Mouse (Mus musculus) heart, embryonic 14.5 days (tissue): Measurements from ENCODE around the gene C1d. TPM values are rescaled to one million over a fixed set of nuclear protein-coding genes. Genes with fewer than 3 reads are reported as not detected.

Experiments used
- ATAC-seq: fragments of 200-750 bp; cut with Nextera tagmentation; 2 replicates; pipeline ENCODE4 v1.8.0; 2017; ENCODE audit warnings: low read depth, moderate TSS enrichment; ENCODE audit not compliant: insufficient number of reproducible peaks, insufficient read depth, low FRiP score
- H3K27ac ChIP-seq, 2 experiments: fragments of 200-500 bp in 1 of 2; fragments of 300-500 bp in 1 of 2; sonication (generic) in 1 of 2; replicated peaks in 1 of 2; 2 replicates each; pipeline ENCODE4 v1.5.1; 2012 to 2014; ENCODE audit warnings: low read depth in 2 of 2, low read length in 2 of 2, control low read depth in 1 of 2, mild to moderate bottlenecking in 1 of 2, mixed read lengths in 1 of 2; ENCODE audit not compliant: control insufficient read depth in 1 of 2, insufficient read depth in 1 of 2
- H3K27me3 ChIP-seq: fragments of 300-500 bp; sonication (generic); 2 replicates; pipeline ENCODE4 v1.6.1; 2014; ENCODE audit warnings: mild to moderate bottlenecking, low read length, control low read depth; ENCODE audit not compliant: control insufficient read depth, insufficient read depth
- H3K36me3 ChIP-seq: fragments of 300-500 bp; sonication (generic); 2 replicates; pipeline ENCODE4 v1.6.1; 2014; ENCODE audit warnings: mild to moderate bottlenecking, control low read depth, low read length, mixed read lengths; ENCODE audit not compliant: control insufficient read depth, insufficient read depth
- H3K4me1 ChIP-seq, 2 experiments: fragments of 200-500 bp in 1 of 2; fragments of 300-500 bp in 1 of 2; sonication (generic) in 1 of 2; 2 replicates each; pipeline ENCODE4 v1.6.1; 2012 to 2014; ENCODE audit warnings: low read length in 2 of 2, control low read depth in 1 of 2, mixed read lengths in 1 of 2; ENCODE audit not compliant: control insufficient read depth in 2 of 2, insufficient read depth in 2 of 2
- H3K4me2 ChIP-seq: fragments of 300-500 bp; sonication (generic); 2 replicates; pipeline ENCODE4 v1.6.1; 2014; ENCODE audit warnings: mild to moderate bottlenecking, low read length
- H3K4me3 ChIP-seq, 2 experiments: fragments of 200-500 bp in 1 of 2; fragments of 300-500 bp in 1 of 2; sonication (generic) in 1 of 2; 2 replicates each; pipeline ENCODE4 v1.5.1; 2012 to 2014; ENCODE audit warnings: low read length in 2 of 2, mild to moderate bottlenecking in 2 of 2, control low read depth in 1 of 2, low read depth in 1 of 2, moderate library complexity in 1 of 2; ENCODE audit not compliant: control insufficient read depth in 1 of 2, insufficient read depth in 1 of 2
- H3K9ac ChIP-seq: fragments of 300-500 bp; sonication (generic); 2 replicates; pipeline ENCODE4 v1.6.1; 2014; ENCODE audit warnings: mild to moderate bottlenecking, low read length
- H3K9me3 ChIP-seq: fragments of 300-500 bp; sonication (generic); 2 replicates; pipeline ENCODE4 v1.6.1; 2016; ENCODE audit warnings: low read length, control low read depth; ENCODE audit not compliant: control insufficient read depth
- WGBS: fragments of 180-500 bp; shearing (Covaris S2); extraction: QIAGEN DNeasy Blood & Tissue Kit; methylation state at CpG from one replicate; pipeline ENCODE4 v1.1.7; 2014; 5-methylcytosine and 5-hydroxymethylcytosine counted together
- polyA plus RNA-seq: library from polyadenylated mRNA; unstranded; fragments of >200 nt; fragmentation: Nextera tagmentation; extraction: Ambion mirVana; gene quantifications from 2 replicates; pipeline ENCODE4 v1.2.1, GENCODE M21; 2014

C1d gene
- polyA plus RNA-seq, 1 experiment from 2014 or later = 87.9 TPM

- WGBS = 64% methylated on average over 10 of the region's 10 CpGs
- H3K36me3 ChIP-seq = no peaks in the 10 kb centered on the region
- H3K4me2 ChIP-seq = no peak overlapping the region
- no peak for ATAC-seq
- no peaks in the 10 kb centered on the region for H3K9me3 ChIP-seq
- H3K27me3 ChIP-seq = no peaks in the 10 kb centered on the region
- H3K9ac ChIP-seq = no peak overlapping the region
- no peak overlapping the region for H3K27ac ChIP-seq
- no peaks in the 10 kb centered on the region for H3K4me1 ChIP-seq
- no peak overlapping the region for H3K4me3 ChIP-seq
Observed at GRCm38 (mm10) chr11:17284055-17284454, 26.7 kb downstream of the C1d start.

GRCm38 (mm10) chr11:17288884-17289283 is 31.5 kb downstream of the C1d start:
- H3K4me1 ChIP-seq = no peaks in the 10 kb centered on the region
- H3K36me3 ChIP-seq = no peaks in the 10 kb centered on the region
- no peaks in the 10 kb centered on the region for H3K9me3 ChIP-seq
- H3K9ac ChIP-seq = no peak overlapping the region
- no peaks in the 10 kb centered on the region for H3K27me3 ChIP-seq
- H3K27ac ChIP-seq = no peak overlapping the region
- ATAC-seq = no peak
- H3K4me2 ChIP-seq = no peak overlapping the region
- no peak overlapping the region for H3K4me3 ChIP-seq

- no peak; the same call in 1 of the 2 replicates for ATAC-seq
- no peak overlapping the region for H3K9ac ChIP-seq
- H3K9me3 ChIP-seq = no peaks in the 10 kb centered on the region
- H3K36me3 ChIP-seq = no peaks in the 10 kb centered on the region
- 57% methylated on average over 8 of the region's 8 CpGs for WGBS
- no peak overlapping the region for H3K27ac ChIP-seq
- no peaks in the 10 kb centered on the region for H3K27me3 ChIP-seq
- no peak overlapping the region for H3K4me2 ChIP-seq
- no peak overlapping the region for H3K4me3 ChIP-seq
- H3K4me1 ChIP-seq = peaks cover 0 to 3% of the 10 kb centered on the region in 2 experiments; a peak in 1 of 4 replicates
Observed at GRCm38 (mm10) chr11:17306007-17306891, 48.9 kb downstream of the C1d start.

GRCm38 (mm10) chr11:17307457-17307856 is 50.1 kb downstream of the C1d start:
- Histone ChIP-seq H3K4me2 (no peak overlapping the region), H3K4me3 (no peak overlapping the region), H3K4me1 (peaks cover 0 to 3% of the 10 kb centered on the region in 2 experiments; a peak in 1 of 4 replicates), H3K27me3 (no peaks in the 10 kb centered on the region), H3K36me3 (no peaks in the 10 kb centered on the region), H3K9me3 (no peaks in the 10 kb centered on the region), H3K27ac (no peak overlapping the region), H3K9ac (no peak overlapping the region)
- ATAC-seq = no peak

Other genes starting within 250 kb of the C1d start
- 11.6 and 12.7 TPM in 2 replicates for gene Cnrip1, start 206.0 kb upstream of the C1d start, polyA plus RNA-seq
- 2.6 and 4.6 TPM in 2 replicates for gene Plek, start 205.2 kb upstream of the C1d start, polyA plus RNA-seq
- 82.3 and 83.2 TPM in 2 replicates for gene Ppp3r1, start 98.3 kb upstream of the C1d start, polyA plus RNA-seq
- 18.0 and 20.4 TPM in 2 replicates for gene Wdr92, start 75.5 kb upstream of the C1d start, polyA plus RNA-seq
- 50.4 and 51.5 TPM in 2 replicates for gene Pno1, start 46.0 kb upstream of the C1d start, polyA plus RNA-seq